Mouse (Mus musculus) forebrain, postnatal 0 days (tissue): ENCODE data around the gene Cnot11. TPM values are rescaled to one million over a fixed set of nuclear protein-coding genes. Genes with fewer than 3 reads are reported as not detected.

ENCODE experiments used
- ATAC-seq: fragments of 200-750 bp; cut with Nextera tagmentation; 2 replicates; pipeline ENCODE4 v1.8.0; 2017; ENCODE audit warnings: mild to moderate bottlenecking, moderate library complexity
- DNase-seq: peaks from one replicate; pipeline ENCODE4 v3.0.0-alpha.2; 2015
- H3K27ac ChIP-seq: fragments of 300-500 bp; sonication (generic); 2 replicates; pipeline ENCODE4 v1.5.1; 2014; ENCODE audit warnings: low read depth, mild to moderate bottlenecking, antibody characterized with exemption, low read length, moderate library complexity, mixed read lengths
- H3K27me3 ChIP-seq: fragments of 300-500 bp; sonication (generic); 2 replicates; pipeline ENCODE4 v1.6.1; 2014; ENCODE audit warnings: mild to moderate bottlenecking, low read length, mixed read lengths; ENCODE audit not compliant: insufficient read depth
- H3K36me3 ChIP-seq: fragments of 300-500 bp; sonication (generic); 2 replicates; pipeline ENCODE4 v1.6.1; 2014; ENCODE audit warnings: mild to moderate bottlenecking, moderate library complexity; ENCODE audit not compliant: insufficient read depth
- H3K4me1 ChIP-seq: fragments of 300-500 bp; sonication (generic); 2 replicates; pipeline ENCODE4 v1.6.1; 2014; ENCODE audit warnings: antibody characterized with exemption; ENCODE audit not compliant: insufficient read depth
- H3K4me2 ChIP-seq: fragments of 300-500 bp; sonication (generic); 2 replicates; pipeline ENCODE4 v1.6.1; 2014; ENCODE audit warnings: low read depth, mild to moderate bottlenecking, moderate library complexity
- H3K4me3 ChIP-seq: fragments of 300-500 bp; sonication (generic); 2 replicates; pipeline ENCODE4 v1.5.1; 2014; ENCODE audit warnings: low read depth, low read length, mixed read lengths
- H3K9ac ChIP-seq: fragments of 300-500 bp; sonication (generic); 2 replicates; pipeline ENCODE4 v1.6.1; 2014; ENCODE audit warnings: mild to moderate bottlenecking
- H3K9me3 ChIP-seq: fragments of 300-500 bp; sonication (generic); 2 replicates; pipeline ENCODE4 v1.6.1; 2016; ENCODE audit warnings: low read length
- CTCF ChIP-seq: sonication (generic); IDR thresholded peaks from 2 replicates; pipeline ENCODE4 v1.5.1; 2016; ENCODE audit warnings: antibody characterized with exemption, control low read depth, low read depth
- WGBS: fragments of 180-500 bp; shearing (Covaris S2); extraction: QIAGEN DNeasy Blood & Tissue Kit; methylation state at CpG from one replicate; pipeline ENCODE4 v1.1.7; 2014; 5-methylcytosine and 5-hydroxymethylcytosine counted together
- polyA plus RNA-seq: library from polyadenylated mRNA; unstranded; fragments of >200 nt; fragmentation: Nextera tagmentation; extraction: Ambion mirVana; gene quantifications from 2 replicates; pipeline ENCODE4 v1.2.1, GENCODE M21; 2015
- total RNA-seq: library from RNA; depleted of rRNA; stranded (reverse); fragments of >200 nt; gene quantifications from 2 replicates; pipeline ENCODE4 v1.2.3, GENCODE M21; 2014; rRNA removed

Cnot11 gene
- total and polyA plus RNA-seq, 2 experiments from 2014 or later, result 11.1 to 38.8 TPM

DNA sequence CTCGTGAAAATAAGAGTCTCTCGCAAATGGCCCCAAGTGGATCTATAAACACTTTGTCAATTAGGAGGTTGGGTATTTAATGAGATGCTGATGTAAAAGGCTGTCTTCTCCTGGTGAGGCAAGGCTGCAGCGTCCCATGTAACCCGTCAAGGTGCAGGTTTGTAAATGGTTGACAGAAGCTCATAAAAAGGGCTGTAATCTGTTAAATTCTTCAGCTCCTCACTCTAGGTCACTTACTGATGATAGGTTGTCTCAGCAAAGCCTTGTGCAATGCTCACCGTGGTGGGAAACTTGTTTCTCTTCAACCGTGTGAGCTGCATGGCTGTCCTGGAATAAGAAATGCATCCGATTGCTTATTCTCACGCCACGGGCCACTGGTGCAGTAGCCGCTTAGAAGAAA, 59.0 kb downstream of the Cnot11 start:
- Histone ChIP-seq H3K4me2 (no peak overlapping the region), H3K4me1 (no peaks in the 10 kb centered on the region), H3K27ac (no peak overlapping the region), H3K9ac (no peak overlapping the region), H3K9me3 (no peaks in the 10 kb centered on the region), H3K27me3 (no peaks in the 10 kb centered on the region), H3K36me3 (no peaks in the 10 kb centered on the region), H3K4me3 (no peak overlapping the region)
- no peak for DNase-seq
- ATAC-seq, result no peak
- WGBS, result 66% methylated on average over 10 of the region's 10 CpGs
- TF ChIP-seq CTCF, result no peak

Other genes starting within 250 kb of the Cnot11 start
- gene Rpl31, start 167.2 kb upstream of the Cnot11 start, total RNA-seq, result 428 and 702 TPM in 2 replicates
- 365 and 471 TPM in 2 replicates for gene Rpl31, start 167.2 kb upstream of the Cnot11 start, polyA plus RNA-seq
- gene Tbc1d8, start 56.2 kb upstream of the Cnot11 start, total RNA-seq, result 15.9 and 19.3 TPM in 2 replicates
- gene Tbc1d8, start 56.2 kb upstream of the Cnot11 start, polyA plus RNA-seq, result 6.0 and 7.7 TPM in 2 replicates
- gene Rnf149, start 42.4 kb downstream of the Cnot11 start, total RNA-seq, result 27.5 and 29.5 TPM in 2 replicates
- 8.5 and 20.0 TPM in 2 replicates for gene Rnf149, start 42.4 kb downstream of the Cnot11 start, polyA plus RNA-seq
- 9.8 and 13.1 TPM in 2 replicates for gene Creg2, start 116.5 kb downstream of the Cnot11 start, total RNA-seq
- 2.8 and 6.9 TPM in 2 replicates for gene Creg2, start 116.5 kb downstream of the Cnot11 start, polyA plus RNA-seq
- 0.52 TPM in 1 of 2 replicates, not detected in the other for gene Rfx8, start 186.0 kb downstream of the Cnot11 start, total RNA-seq
- gene Rfx8, start 186.0 kb downstream of the Cnot11 start, polyA plus RNA-seq, result 0.22 and 0.34 TPM in 2 replicates